Mouse (Mus musculus) heart, postnatal 10 days (tissue): Measurements from ENCODE around the gene Tlnrd1. TPM values are rescaled to one million over a fixed set of nuclear protein-coding genes. Genes with fewer than 3 reads are reported as not detected.

Experiments used
- DNase-seq, 2 experiments: peaks; one replicate each; pipeline ENCODE4 v3.0.0; 2021
- intact Hi-C: fragments of 180-260 bp; cut with DNase I; formaldehyde crosslinking; loops from one replicate; pipeline ENCODE4 v1.15.1; 2025
- total RNA-seq, 2 experiments: library from RNA; stranded (reverse); gene quantifications; 2 replicates each; pipeline ENCODE4 v1.2.3; 2021

The Tlnrd1 gene
- total RNA-seq, 2 experiments from 2014 or later, result 21.7 to 23.3 TPM

DNA sequence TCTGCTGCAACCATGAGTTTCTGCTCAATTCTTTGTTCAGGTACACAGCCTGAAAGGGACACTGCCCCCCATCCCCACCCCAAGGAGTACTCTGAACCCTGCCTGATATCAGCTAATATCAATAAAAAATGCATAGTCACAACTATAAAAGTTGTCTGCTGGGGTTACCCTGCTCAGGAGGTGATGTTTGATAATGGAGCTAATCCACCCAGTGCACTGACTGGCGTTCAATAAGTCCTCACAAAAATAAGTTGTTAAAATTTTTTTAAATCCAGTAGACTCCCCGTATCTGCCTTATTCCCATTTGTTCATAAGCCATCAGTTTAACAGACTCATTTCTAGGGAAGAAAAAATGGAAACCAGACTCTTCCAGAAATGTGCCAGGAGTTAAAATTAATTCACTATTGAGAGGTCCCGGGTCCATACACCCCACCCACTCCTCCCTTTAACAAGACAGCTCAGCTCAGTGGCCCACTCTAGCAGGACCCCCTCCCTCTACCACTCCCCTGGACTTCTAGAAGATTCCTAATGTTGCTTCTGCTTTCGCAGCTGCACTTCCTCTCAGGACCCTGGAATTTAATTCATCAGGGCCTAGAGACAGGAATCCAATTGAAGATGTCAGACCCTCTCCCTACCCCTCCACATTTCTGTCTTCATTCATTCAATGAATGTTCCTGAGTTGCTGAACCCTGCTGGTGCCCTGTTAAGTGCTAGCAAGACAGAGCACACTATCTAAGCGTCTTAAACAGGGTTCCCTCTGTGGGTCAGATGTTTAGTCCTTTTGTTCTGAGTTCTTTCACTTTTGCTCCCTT, 32.3 kb downstream of the Tlnrd1 start:
- intact Hi-C loops, result no loop called here
- no peak for DNase-seq

DNA sequence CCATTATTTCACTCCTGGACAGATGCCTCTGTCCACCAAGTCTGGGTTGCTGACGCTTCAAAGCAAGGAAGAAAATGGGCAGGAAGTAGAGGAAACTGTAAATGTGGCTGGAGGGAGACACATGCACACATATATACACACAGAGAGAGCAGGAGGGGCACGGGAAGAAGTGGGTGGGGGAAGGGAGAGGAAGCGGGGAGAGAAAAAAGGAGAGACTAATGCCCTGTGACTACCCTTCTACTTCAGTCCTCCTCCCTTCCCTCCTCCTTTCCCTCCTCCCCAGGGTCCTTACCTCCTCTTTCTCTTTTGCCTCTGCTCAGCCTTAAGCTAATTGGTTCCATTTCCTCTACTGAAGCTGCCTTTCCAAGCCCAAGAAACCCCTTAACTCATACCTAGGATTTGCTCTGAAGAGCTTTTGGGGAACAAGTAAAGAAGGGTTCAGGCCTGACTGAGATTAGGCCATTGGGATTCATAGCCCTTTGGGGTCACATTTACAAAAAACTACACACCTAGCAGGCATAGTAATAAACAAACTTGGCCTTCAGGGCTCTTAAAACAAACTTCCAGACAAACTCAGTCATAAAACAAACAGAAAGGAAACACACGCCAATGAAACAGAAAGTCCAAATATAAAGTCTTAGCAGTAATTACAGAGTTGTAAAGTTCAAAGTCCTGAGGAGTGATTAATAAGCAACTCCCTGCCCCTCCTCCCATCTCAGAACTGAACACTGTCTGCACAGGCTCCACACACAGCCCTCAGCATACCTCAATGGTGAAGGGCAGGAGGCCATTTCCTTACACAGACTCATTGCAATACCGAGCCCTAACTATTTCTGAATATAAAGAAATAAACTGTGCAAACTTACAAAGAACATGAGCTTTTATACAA, 36.7 kb downstream of the Tlnrd1 start:
- intact Hi-C loops, result no loop called here
- DNase-seq, result no peak

DNA sequence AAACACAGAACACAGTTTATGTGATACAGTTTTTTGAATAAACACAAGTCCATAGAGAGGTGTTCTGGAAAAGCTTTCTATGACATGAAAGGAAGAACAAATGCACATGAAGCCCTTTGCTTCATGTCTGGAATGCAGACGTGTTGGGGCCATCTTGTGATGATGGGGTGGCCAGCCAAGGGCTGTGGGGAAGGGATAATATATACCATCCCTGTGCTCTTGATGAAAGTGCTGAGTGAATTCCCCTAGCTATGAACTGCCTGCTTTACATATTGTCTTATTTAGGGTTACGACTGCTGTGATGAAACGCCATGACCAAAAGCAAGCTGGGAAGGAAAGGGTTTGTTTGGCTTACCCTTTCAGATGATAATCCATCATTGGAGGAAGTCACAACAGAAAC, 39.3 kb downstream of the Tlnrd1 start:
- intact Hi-C loops, result no loop called here
- DNase-seq, result no peak

DNA sequence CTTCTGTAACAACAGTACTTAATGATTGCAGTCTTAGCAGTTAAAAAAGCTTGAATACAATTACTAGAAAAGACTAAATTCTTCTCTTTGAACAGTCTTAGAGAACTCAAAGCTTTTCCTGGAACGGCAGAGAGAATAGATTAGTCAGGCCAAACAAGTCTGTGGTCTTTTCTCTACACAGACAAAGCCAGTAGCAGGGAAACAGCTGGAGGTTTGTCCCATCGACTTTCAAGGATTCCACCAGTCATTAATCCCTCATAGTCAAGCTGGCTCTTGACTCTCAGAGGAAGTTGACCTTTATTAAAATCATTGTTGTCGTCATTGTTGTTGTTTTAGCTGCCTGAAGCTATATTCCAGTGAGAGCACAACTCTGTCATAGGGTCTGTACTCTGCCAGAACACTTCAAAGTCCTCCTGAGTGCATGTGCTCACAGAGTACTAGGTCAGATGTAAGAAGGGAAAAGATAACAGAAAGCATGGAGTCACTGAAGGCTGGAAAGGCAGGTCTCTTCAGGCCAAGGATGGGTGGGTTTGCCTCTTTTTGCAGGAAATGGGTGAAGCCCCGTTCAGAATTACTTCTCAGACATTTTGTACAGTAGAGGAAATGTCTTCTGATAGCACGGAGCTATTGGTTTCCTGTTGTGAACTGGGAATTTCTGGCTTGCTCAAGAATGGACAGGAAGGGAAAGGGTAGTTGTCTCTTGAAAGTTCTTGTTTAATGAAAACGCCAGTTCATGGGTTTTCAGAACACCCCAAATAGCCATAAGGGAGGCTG, 41.4 kb downstream of the Tlnrd1 start:
- DNase-seq, result peak; percentile 26 to 30
- intact Hi-C loops, result no loop called here

DNA sequence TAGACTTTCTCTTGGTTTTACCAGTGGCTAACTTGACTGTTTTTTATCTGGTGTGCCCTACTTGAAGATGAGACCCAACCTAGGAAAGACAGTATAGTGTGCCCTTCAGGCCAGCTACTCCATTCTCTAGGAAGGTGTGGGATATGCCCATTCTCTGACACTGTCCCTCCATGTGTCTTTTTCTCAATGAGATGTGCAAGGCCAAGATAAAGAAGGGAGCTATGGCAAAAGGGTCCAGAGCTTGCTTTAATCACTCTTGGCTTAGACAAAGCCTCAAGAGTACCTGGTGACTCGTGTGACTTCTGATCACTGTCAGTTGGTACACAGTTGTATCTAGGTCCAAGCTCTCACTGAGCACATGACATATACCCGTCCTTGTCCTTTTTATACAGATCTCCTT, 44.0 kb downstream of the Tlnrd1 start:
- intact Hi-C loops, result loop anchor here (2.0 kb wide), 1 partner anchor 25 kb away; no protein-coding TSS in a partner anchor

DNA sequence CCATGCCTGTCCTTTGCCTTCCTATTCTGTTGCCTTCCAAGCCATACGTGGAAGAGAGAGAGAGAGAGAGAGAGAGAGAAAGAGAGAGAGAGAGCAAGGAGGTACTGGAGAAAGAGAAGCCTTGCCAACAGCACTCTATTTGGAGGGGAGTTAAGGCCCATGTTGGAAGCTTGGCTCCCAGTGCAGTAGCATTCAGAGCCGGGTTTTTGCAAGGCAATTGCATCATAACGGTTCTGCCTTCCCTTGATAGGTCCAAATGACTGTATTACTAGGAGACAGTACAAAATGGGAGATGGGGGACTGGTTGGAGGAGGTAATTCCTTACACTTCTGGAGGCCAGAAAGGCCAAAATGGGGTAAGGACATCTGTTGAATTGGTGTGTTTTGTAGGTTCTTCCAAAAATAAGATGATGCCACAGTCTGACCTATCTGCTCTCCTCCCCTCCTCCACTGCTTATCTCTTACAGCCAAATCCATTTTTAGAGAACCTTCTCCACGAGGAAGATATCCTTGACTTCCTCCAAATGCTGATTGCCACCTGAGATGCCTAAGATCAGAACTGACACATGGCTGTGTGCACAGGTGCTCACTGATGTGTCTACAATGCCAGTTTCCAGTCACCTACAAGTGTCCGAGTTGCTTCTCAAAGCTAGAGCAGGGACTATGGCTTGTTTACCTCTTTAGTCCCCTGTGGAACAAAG, 45.4 kb downstream of the Tlnrd1 start:
- intact Hi-C loops, result no loop called here
- DNase-seq, result no peak

More for the DNA sequence above, 44.0 kb downstream of the Tlnrd1 start:
- no peak for DNase-seq

Other genes with a start within 250 kb of the Tlnrd1 start
- 10 to 100 TPM in 1 of 2 experiments, 1 to 10 TPM in 1; 8.1 to 11.1 TPM for gene Il16, start 138.6 kb downstream of the Tlnrd1 start, total RNA-seq
- gene Cfap161, start 89.4 kb downstream of the Tlnrd1 start, total RNA-seq, result not detected
- 10 to 100 TPM; 48.7 to 53.7 TPM for gene Mesd, start 161 bp upstream of the Tlnrd1 start, total RNA-seq
- gene Cemip, start 202.2 kb upstream of the Tlnrd1 start, total RNA-seq, result 1 to 10 TPM; 1.5 TPM